Mouse (Mus musculus): ENCODE results near the gene Oprl1. TPM values are rescaled to one million over a fixed set of nuclear protein-coding genes. Genes with fewer than 3 reads are reported as not detected.

Oprl1 gene
- polyA plus RNA-seq, 1 experiment from 2014 or later, result 12.8 TPM

DNA sequence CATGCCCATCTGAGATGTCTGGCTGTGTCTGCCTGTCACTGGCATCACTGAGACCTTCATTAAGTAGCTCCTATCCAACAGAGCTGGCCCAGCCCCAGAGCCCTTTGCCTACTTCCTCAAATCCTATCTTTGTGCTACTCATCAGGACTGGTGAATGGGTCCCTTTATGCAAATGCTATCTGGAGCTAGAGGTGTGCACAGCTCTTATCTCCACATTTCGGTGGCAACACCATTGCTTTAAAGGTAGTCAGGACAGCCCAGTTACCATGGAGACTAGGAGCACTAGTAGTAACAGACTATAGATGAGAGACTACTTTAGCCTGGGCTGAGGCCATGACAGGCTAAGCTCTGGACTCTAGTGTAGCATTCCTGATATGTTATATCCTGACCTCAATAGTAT, 30.1 kb upstream of the Oprl1 start:
- H3K27me3 ChIP-seq (ENCODE audit: control insufficient read depth, insufficient read depth, low read length), result no peaks in the 10 kb centered on the region
- ATAC-seq (replicated peaks; ENCODE audit: low FRiP score) (no peak), DNase-seq (ENCODE audit: low spot score) (no peak)
- H3K27ac ChIP-seq (ENCODE audit: low read depth, low read length), result no peak overlapping the region
- H3K4me3 ChIP-seq (ENCODE audit: low read depth, low read length), result no peak overlapping the region
- no peak overlapping the region for H3K4me2 ChIP-seq (ENCODE audit: low read depth, low read length, severe bottlenecking)
- H3K36me3 ChIP-seq (ENCODE audit: control insufficient read depth, insufficient read depth, low read length), result no peaks in the 10 kb centered on the region; the same call in 1 of the 2 replicates
- H3K9me3 ChIP-seq (ENCODE audit: control insufficient read depth, low read length), result no peaks in the 10 kb centered on the region
- peaks cover 6% of the 10 kb centered on the region; the same call in 1 of the 2 replicates for H3K4me1 ChIP-seq (replicated peaks; ENCODE audit: control insufficient read depth, insufficient read depth, low read length)
- WGBS, result 84% methylated on average over 1 of the region's 1 CpGs
- H3K9ac ChIP-seq (ENCODE audit: low read length), result no peak overlapping the region

DNA sequence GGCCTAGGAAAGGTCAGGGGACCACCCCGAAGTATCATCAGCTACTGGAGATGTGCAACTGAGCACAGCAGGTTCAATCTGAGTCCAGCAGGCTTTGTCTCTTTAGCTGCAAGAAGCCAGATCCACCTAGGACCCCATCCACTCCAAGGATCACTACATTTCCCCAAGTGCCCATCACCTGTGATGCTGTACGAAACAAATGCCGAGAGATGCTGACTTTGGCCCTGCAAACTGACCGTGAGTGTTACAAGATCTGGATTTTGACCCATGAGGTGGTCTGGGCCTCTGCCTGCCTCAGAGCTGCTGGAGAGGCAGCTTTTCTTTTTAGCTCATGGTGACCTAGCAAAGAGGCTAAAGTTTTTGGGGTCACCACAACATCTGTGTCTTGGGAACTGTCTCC, 29.1 kb upstream of the Oprl1 start:
- WGBS, result 94% methylated on average over 4 of the region's 4 CpGs
- Histone ChIP-seq H3K36me3 (ENCODE audit: control insufficient read depth, insufficient read depth, low read length) (no peaks in the 10 kb centered on the region; the same call in 1 of the 2 replicates), H3K4me1 (replicated peaks; ENCODE audit: control insufficient read depth, insufficient read depth, low read length) (peaks cover 3% of the 10 kb centered on the region; the same call in 1 of the 2 replicates), H3K4me2 (ENCODE audit: low read depth, low read length, severe bottlenecking) (no peak overlapping the region), H3K27me3 (ENCODE audit: control insufficient read depth, insufficient read depth, low read length) (no peaks in the 10 kb centered on the region), H3K9me3 (ENCODE audit: control insufficient read depth, low read length) (no peaks in the 10 kb centered on the region), H3K4me3 (ENCODE audit: low read depth, low read length) (no peak overlapping the region), H3K9ac (ENCODE audit: low read length) (no peak overlapping the region), H3K27ac (ENCODE audit: low read depth, low read length) (no peak overlapping the region)
- no peak for ATAC-seq (replicated peaks; ENCODE audit: low FRiP score)
- no peak for DNase-seq (ENCODE audit: low spot score)

GRCm38 (mm10) chr2:181687586-181687985, 27.2 kb upstream of the Oprl1 start:
- Histone ChIP-seq H3K4me2 (ENCODE audit: low read depth, low read length, severe bottlenecking) (no peak overlapping the region), H3K9ac (ENCODE audit: low read length) (no peak overlapping the region), H3K36me3 (ENCODE audit: control insufficient read depth, insufficient read depth, low read length) (no peaks in the 10 kb centered on the region; the same call in 1 of the 2 replicates), H3K27ac (ENCODE audit: low read depth, low read length) (no peak overlapping the region), H3K27me3 (ENCODE audit: control insufficient read depth, insufficient read depth, low read length) (no peaks in the 10 kb centered on the region), H3K4me1 (replicated peaks; ENCODE audit: control insufficient read depth, insufficient read depth, low read length) (no peaks in the 10 kb centered on the region; the same call in 1 of the 2 replicates), H3K9me3 (ENCODE audit: control insufficient read depth, low read length) (no peaks in the 10 kb centered on the region), H3K4me3 (ENCODE audit: low read depth, low read length) (no peak overlapping the region)
- no peak for DNase-seq (ENCODE audit: low spot score)
- no peak for ATAC-seq (replicated peaks; ENCODE audit: low FRiP score)
- 96% methylated on average over 8 of the region's 8 CpGs for WGBS

DNA sequence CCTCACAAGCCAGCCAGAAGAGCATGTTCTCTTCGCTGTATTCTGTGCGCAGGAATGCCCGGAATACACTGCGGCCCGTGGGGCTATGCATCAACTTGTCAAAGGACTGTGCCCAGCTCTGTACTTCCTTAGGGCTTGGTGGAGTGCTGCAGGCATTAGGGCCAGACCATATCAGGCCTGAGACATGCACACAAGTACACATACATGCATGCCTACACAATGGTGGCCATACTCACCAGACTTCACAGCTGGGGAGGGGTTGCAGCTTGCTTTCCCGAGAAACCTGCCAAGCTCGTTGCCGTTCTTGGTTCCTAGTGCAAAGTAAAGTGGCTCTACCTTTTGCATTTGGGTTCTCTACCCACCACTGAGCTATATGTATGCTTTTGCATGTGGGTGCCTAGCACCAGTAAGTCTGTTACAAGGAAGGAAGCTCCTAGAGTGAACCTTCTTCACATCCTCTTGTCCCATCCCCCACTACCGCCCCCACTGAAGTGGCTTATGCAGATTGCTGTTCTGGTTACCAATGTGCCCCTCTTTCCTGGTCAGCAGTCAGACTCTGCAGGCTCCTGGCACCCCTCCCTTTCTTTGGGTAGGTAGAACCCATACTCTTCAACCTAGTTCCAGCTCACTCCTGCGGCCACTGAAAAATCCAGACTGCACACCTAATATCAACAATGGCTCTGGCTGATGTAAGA, 25.2 kb upstream of the Oprl1 start:
- Histone ChIP-seq H3K27ac (ENCODE audit: low read depth, low read length) (no peak overlapping the region), H3K36me3 (ENCODE audit: control insufficient read depth, insufficient read depth, low read length) (no peaks in the 10 kb centered on the region; the same call in 1 of the 2 replicates), H3K4me2 (ENCODE audit: low read depth, low read length, severe bottlenecking) (no peak overlapping the region), H3K9me3 (ENCODE audit: control insufficient read depth, low read length) (no peaks in the 10 kb centered on the region), H3K4me1 (replicated peaks; ENCODE audit: control insufficient read depth, insufficient read depth, low read length) (no peaks in the 10 kb centered on the region; the same call in 1 of the 2 replicates), H3K9ac (ENCODE audit: low read length) (no peak overlapping the region), H3K27me3 (ENCODE audit: control insufficient read depth, insufficient read depth, low read length) (no peaks in the 10 kb centered on the region), H3K4me3 (ENCODE audit: low read depth, low read length) (no peak overlapping the region)
- DNase-seq (ENCODE audit: low spot score) (no peak), ATAC-seq (replicated peaks; ENCODE audit: low FRiP score) (no peak)
- 93% methylated on average over 10 of the region's 10 CpGs for WGBS

DNA sequence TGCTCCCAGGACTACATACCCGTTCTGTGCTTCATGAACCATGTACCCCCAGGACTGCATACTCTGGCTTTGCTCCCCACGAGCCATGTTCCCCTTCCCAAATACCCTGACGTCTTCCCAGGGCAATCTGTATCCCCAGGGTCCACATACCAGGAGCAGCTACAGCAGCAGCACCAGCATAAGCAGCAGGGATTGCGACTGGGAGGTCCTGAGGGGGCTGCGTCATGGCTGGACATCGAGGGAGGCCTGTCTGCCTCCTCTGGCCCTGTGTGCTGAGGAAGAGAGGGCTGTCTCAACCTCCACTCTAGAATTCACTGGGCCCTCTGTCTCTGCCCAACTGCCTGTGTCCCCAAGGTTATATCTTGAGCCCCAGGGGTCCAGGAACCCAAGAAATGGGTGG, 23.7 kb upstream of the Oprl1 start:
- Histone ChIP-seq H3K9me3 (ENCODE audit: control insufficient read depth, low read length) (no peaks in the 10 kb centered on the region), H3K27me3 (ENCODE audit: control insufficient read depth, insufficient read depth, low read length) (no peaks in the 10 kb centered on the region), H3K9ac (ENCODE audit: low read length) (no peak overlapping the region), H3K4me2 (ENCODE audit: low read depth, low read length, severe bottlenecking) (no peak overlapping the region), H3K36me3 (ENCODE audit: control insufficient read depth, insufficient read depth, low read length) (no peaks in the 10 kb centered on the region; the same call in 1 of the 2 replicates), H3K4me1 (replicated peaks; ENCODE audit: control insufficient read depth, insufficient read depth, low read length) (no peaks in the 10 kb centered on the region; the same call in 1 of the 2 replicates), H3K27ac (ENCODE audit: low read depth, low read length) (no peak overlapping the region), H3K4me3 (ENCODE audit: low read depth, low read length) (no peak overlapping the region)
- no peak for ATAC-seq (replicated peaks; ENCODE audit: low FRiP score)
- DNase-seq (ENCODE audit: low spot score), result no peak
- WGBS, result 89% methylated on average over 6 of the region's 6 CpGs

GRCm38 (mm10) chr2:181691571-181691970, 23.2 kb upstream of the Oprl1 start:
- Histone ChIP-seq H3K4me1 (replicated peaks; ENCODE audit: control insufficient read depth, insufficient read depth, low read length) (no peaks in the 10 kb centered on the region; the same call in 1 of the 2 replicates), H3K4me2 (ENCODE audit: low read depth, low read length, severe bottlenecking) (no peak overlapping the region), H3K9ac (ENCODE audit: low read length) (no peak overlapping the region), H3K4me3 (ENCODE audit: low read depth, low read length) (no peak overlapping the region), H3K9me3 (ENCODE audit: control insufficient read depth, low read length) (no peaks in the 10 kb centered on the region), H3K36me3 (ENCODE audit: control insufficient read depth, insufficient read depth, low read length) (no peaks in the 10 kb centered on the region; the same call in 1 of the 2 replicates), H3K27ac (ENCODE audit: low read depth, low read length) (no peak overlapping the region), H3K27me3 (ENCODE audit: control insufficient read depth, insufficient read depth, low read length) (no peaks in the 10 kb centered on the region)
- no peak for ATAC-seq (replicated peaks; ENCODE audit: low FRiP score)
- WGBS, result 92% methylated on average over 4 of the region's 4 CpGs
- no peak for DNase-seq (ENCODE audit: low spot score)

DNA sequence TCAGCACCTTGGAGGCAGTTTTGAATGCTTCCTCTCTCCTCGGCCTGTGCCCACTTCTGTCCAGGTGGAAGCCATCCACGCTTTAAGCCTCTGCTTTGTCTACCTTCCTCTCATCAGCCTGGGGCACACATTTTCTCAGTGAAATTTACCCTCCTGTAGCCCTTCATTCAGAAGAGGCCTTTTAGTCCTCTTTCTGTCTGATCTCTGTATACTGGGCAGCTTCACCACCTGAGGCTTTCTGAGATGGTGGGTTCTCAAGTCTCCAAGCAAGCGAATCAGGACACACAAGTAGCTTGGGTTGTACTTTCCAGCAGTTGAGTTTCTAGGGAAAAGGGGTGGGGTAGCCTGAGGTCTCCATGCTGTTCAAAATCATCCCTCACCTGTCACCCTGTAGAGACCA, 22.5 kb upstream of the Oprl1 start:
- DNase-seq (ENCODE audit: low spot score) (no peak), ATAC-seq (replicated peaks; ENCODE audit: low FRiP score) (no peak)
- no peaks in the 10 kb centered on the region; the same call in 1 of the 2 replicates for H3K4me1 ChIP-seq (replicated peaks; ENCODE audit: control insufficient read depth, insufficient read depth, low read length)
- H3K27me3 ChIP-seq (ENCODE audit: control insufficient read depth, insufficient read depth, low read length), result no peaks in the 10 kb centered on the region
- no peaks in the 10 kb centered on the region; the same call in 1 of the 2 replicates for H3K36me3 ChIP-seq (ENCODE audit: control insufficient read depth, insufficient read depth, low read length)
- H3K27ac ChIP-seq (ENCODE audit: low read depth, low read length), result no peak overlapping the region
- no peaks in the 10 kb centered on the region for H3K9me3 ChIP-seq (ENCODE audit: control insufficient read depth, low read length)
- WGBS, result 95% methylated on average over 3 of the region's 3 CpGs
- H3K9ac ChIP-seq (ENCODE audit: low read length), result no peak overlapping the region
- H3K4me2 ChIP-seq (ENCODE audit: low read depth, low read length, severe bottlenecking), result no peak overlapping the region
- no peak overlapping the region; the same call in 1 of the 2 replicates for H3K4me3 ChIP-seq (ENCODE audit: low read depth, low read length)

DNA sequence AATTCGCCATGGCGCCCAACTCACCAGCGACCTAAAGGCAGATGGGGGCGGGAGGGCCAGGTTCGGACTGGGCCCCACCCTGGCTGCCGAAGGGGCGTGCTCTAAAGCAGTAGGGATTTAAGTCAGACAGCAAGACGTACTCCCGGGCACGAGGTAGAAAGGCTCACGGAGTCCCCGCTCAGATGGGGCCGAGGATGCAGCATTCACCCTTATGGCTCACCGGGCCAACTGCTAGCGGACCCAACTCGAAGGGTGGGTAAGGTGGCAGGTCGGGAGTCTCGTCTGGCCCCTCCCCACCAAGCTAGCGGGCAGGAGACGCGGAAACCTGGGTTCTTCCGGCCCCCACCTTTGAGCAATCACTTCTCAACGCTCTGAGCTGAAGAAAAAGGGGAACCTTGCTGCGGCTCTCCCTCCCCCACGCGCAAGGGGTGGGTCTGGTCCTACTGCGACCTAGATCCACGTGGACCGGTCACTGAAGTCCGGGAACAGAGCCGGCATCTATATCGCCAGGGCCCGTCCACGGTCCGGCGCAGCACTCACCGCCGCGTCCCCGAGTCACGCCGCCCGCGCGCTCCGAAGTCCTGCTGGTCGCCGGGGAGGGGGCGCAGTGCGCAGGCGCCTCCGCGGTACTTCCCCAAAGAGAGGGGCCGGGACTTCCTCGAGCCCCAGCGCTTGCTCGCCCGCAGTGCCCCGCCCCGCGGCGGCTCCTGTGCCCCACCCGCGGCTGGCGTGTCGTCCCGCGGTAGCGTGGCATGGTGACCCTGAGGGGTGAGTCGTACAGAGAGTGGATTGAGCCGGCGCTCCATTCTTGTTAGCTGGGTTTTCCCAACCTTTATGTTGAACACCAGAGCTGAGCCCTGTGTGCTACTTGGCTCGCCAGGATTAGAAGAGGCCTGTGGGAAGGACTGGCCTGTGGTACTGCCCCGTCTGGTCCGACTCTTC, 21.2 kb upstream of the Oprl1 start, which contains the start of gene Rgs19:
Gene Rgs19, minus strand, starts transcription at position 639 of the 942 bp plus-strand sequence.
- H3K9ac ChIP-seq (ENCODE audit: low read length), result peak within 1 kb of the TSS; percentile 89
- H3K36me3 ChIP-seq (ENCODE audit: control insufficient read depth, insufficient read depth, low read length), result no peaks in the 10 kb centered on the region; the same call in 1 of the 2 replicates
- WGBS, result under 1% methylated on average over 74 of the region's 75 CpGs
- peak; percentile 91 for ATAC-seq (replicated peaks; ENCODE audit: low FRiP score)
- H3K27me3 ChIP-seq (ENCODE audit: control insufficient read depth, insufficient read depth, low read length), result no peaks in the 10 kb centered on the region
- peak; percentile 88 for DNase-seq (ENCODE audit: low spot score)
- peak within 1 kb of the TSS; percentile 70 for H3K4me3 ChIP-seq (ENCODE audit: low read depth, low read length)
- peak within 1 kb of the TSS; percentile 75 for H3K4me2 ChIP-seq (ENCODE audit: low read depth, low read length, severe bottlenecking)
- H3K9me3 ChIP-seq (ENCODE audit: control insufficient read depth, low read length), result no peaks in the 10 kb centered on the region
- H3K27ac ChIP-seq (ENCODE audit: low read depth, low read length), result peak within 1 kb of the TSS; percentile 37; the same call in 1 of the 2 replicates
- H3K4me1 ChIP-seq (replicated peaks; ENCODE audit: control insufficient read depth, insufficient read depth, low read length), result no peaks in the 10 kb centered on the region; the same call in 1 of the 2 replicates

All from forebrain, embryonic 11.5 days (tissue).